Mouse (Mus musculus) liver, embryonic 11.5 days (tissue): ENCODE data around the gene Cdk12. TPM values are rescaled to one million over a fixed set of nuclear protein-coding genes. Genes with fewer than 3 reads are reported as not detected.

Source experiments
- ATAC-seq: fragments of 200-750 bp; cut with Nextera tagmentation; replicated peaks from 2 replicates; pipeline ENCODE4 v1.8.0; 2017; ENCODE audit warnings: moderate number of reproducible peaks, mild to moderate bottlenecking, moderate TSS enrichment, moderate library complexity; ENCODE audit not compliant: low FRiP score
- DNase-seq: peaks from one replicate; pipeline ENCODE4 v3.0.0-alpha.2; 2017; ENCODE audit warnings: low spot score
- H3K27ac ChIP-seq: fragments of 300-500 bp; sonication (generic); 2 replicates; pipeline ENCODE4 v1.5.1; 2014; ENCODE audit warnings: mild to moderate bottlenecking, low read depth, low read length, control low read depth
- H3K27me3 ChIP-seq: fragments of 300-500 bp; sonication (generic); replicated peaks from 2 replicates; pipeline ENCODE4 v1.6.1; 2014; ENCODE audit warnings: low read length, mixed read lengths; ENCODE audit not compliant: control insufficient read depth, insufficient read depth
- H3K36me3 ChIP-seq: fragments of 300-500 bp; sonication (generic); 2 replicates; pipeline ENCODE4 v1.6.1; 2014; ENCODE audit warnings: mild to moderate bottlenecking, low read length, moderate library complexity, mixed read lengths; ENCODE audit not compliant: control insufficient read depth, insufficient read depth
- H3K4me1 ChIP-seq: fragments of 300-500 bp; sonication (generic); replicated peaks from 2 replicates; pipeline ENCODE4 v1.6.1; 2014; ENCODE audit warnings: low read length, mixed read lengths; ENCODE audit not compliant: control insufficient read depth, insufficient read depth
- H3K4me2 ChIP-seq: fragments of 300-500 bp; sonication (generic); 2 replicates; pipeline ENCODE4 v1.6.1; 2014; ENCODE audit warnings: mild to moderate bottlenecking, control low read depth, moderate library complexity
- H3K4me3 ChIP-seq: fragments of 300-500 bp; sonication (generic); 2 replicates; pipeline ENCODE4 v1.5.1; 2014; ENCODE audit warnings: low read depth, low read length, control low read depth
- H3K9ac ChIP-seq: fragments of 300-500 bp; sonication (generic); 2 replicates; pipeline ENCODE4 v1.6.1; 2014; ENCODE audit warnings: low read depth, low read length, control low read depth
- H3K9me3 ChIP-seq: fragments of 300-500 bp; sonication (generic); 2 replicates; pipeline ENCODE4 v1.6.1; 2016; ENCODE audit warnings: low read length, inconsistent platforms, mixed read lengths; ENCODE audit not compliant: control insufficient read depth
- WGBS: fragments of 180-500 bp; shearing (Covaris S2); extraction: QIAGEN DNeasy Blood & Tissue Kit; methylation state at CpG from one replicate; pipeline ENCODE4 v1.1.7; 2014; 5-methylcytosine and 5-hydroxymethylcytosine counted together
- microRNA-seq: library from miRNA; unstranded; fragments of <30 nt; microRNA quantifications from one replicate; pipeline ENCODE4, GENCODE M21; 2017; ENCODE audit warnings: borderline number of aligned reads
- polyA plus RNA-seq: library from polyadenylated mRNA; unstranded; fragments of >200 nt; fragmentation: Nextera tagmentation; extraction: Ambion mirVana; gene quantifications from 2 replicates; pipeline ENCODE4 v1.2.1, GENCODE M21; 2014

Cdk12 gene
- polyA plus RNA-seq, 1 experiment from 2014 or later, result 13.5 TPM

GRCm38 (mm10) chr11:98328031-98328370 is 125.1 kb downstream of the Cdk12 start:
- Histone ChIP-seq H3K9ac (no peak overlapping the region), H3K27me3 (peaks cover 100% of the 10 kb centered on the region), H3K9me3 (no peaks in the 10 kb centered on the region), H3K4me3 (peak overlapping the region; percentile 30), H3K4me2 (peak overlapping the region; percentile 40), H3K4me1 (peaks cover 4% of the 10 kb centered on the region; the same call in 1 of the 2 replicates), H3K27ac (no peak overlapping the region), H3K36me3 (no peaks in the 10 kb centered on the region)
- ATAC-seq (no peak), DNase-seq (no peak)
- WGBS, result under 1% methylated on average over 35 of the region's 35 CpGs

Small RNA genes within 50 kb of the gene (microRNA-seq; reads per million reads assigned to microRNA genes)
- gene Gm27399 (not detected), gene Mir5119 (not detected)

Other genes starting within 250 kb of the Cdk12 start
- gene Plxdc1, start 216.6 kb upstream of the Cdk12 start, polyA plus RNA-seq, result 0.47 and 0.77 TPM in 2 replicates
- 24.0 and 31.2 TPM in 2 replicates for gene Arl5c, start 206.9 kb upstream of the Cdk12 start, polyA plus RNA-seq
- gene Cacnb1, start 180.0 kb upstream of the Cdk12 start, polyA plus RNA-seq, result 2.1 and 2.2 TPM in 2 replicates
- 1,333 and 1,422 TPM in 2 replicates for gene Rpl19, start 176.3 kb upstream of the Cdk12 start, polyA plus RNA-seq
- 0.22 and 0.43 TPM in 2 replicates for gene Stac2, start 149.6 kb upstream of the Cdk12 start, polyA plus RNA-seq
- gene Fbxl20, start 52.7 kb upstream of the Cdk12 start, polyA plus RNA-seq, result 10.8 and 13.8 TPM in 2 replicates
- 61.1 and 61.4 TPM in 2 replicates for gene Med1, start 9.8 kb upstream of the Cdk12 start, polyA plus RNA-seq
- 0.10 and 0.18 TPM in 2 replicates for gene Neurod2, start 126.6 kb downstream of the Cdk12 start, polyA plus RNA-seq
- 0.38 TPM in 1 of 2 replicates, not detected in the other for gene Ppp1r1b, start 145.3 kb downstream of the Cdk12 start, polyA plus RNA-seq
- 25.3 and 28.9 TPM in 2 replicates for gene Stard3, start 155.3 kb downstream of the Cdk12 start, polyA plus RNA-seq
- 0.65 and 0.89 TPM in 2 replicates for gene Tcap, start 180.8 kb downstream of the Cdk12 start, polyA plus RNA-seq
- gene Pnmt, start 183.4 kb downstream of the Cdk12 start, polyA plus RNA-seq, result 0.53 and 0.88 TPM in 2 replicates
- 6.4 and 8.5 TPM in 2 replicates for gene Pgap3, start 197.4 kb downstream of the Cdk12 start, polyA plus RNA-seq
- gene Erbb2, start 209.4 kb downstream of the Cdk12 start, polyA plus RNA-seq, result 12.4 and 13.5 TPM in 2 replicates
- 99.4 and 100 TPM in 2 replicates for gene Mien1, start 235.9 kb downstream of the Cdk12 start, polyA plus RNA-seq
- gene Grb7, start 243.3 kb downstream of the Cdk12 start, polyA plus RNA-seq, result 33.2 and 34.1 TPM in 2 replicates